Mouse (Mus musculus) lung, postnatal 36 days (tissue): ENCODE measurements at regions not wholly inside any gene's neighbourhood (a gene's known extent, or its start where the extent isn't known, plus 50 kb on each side); places are given as distances from the start of the nearest gene placed in this dataset.
"Not testable (repeated sequence)": the region's sequence is repeated elsewhere in the genome, so short reads cannot be mapped to it uniquely, and the experiment has no call there.

Experiments used
- DNase-seq: peaks from one replicate; pipeline ENCODE4 v3.0.0; 2022; ENCODE audit warnings: mixed read lengths

DNA sequence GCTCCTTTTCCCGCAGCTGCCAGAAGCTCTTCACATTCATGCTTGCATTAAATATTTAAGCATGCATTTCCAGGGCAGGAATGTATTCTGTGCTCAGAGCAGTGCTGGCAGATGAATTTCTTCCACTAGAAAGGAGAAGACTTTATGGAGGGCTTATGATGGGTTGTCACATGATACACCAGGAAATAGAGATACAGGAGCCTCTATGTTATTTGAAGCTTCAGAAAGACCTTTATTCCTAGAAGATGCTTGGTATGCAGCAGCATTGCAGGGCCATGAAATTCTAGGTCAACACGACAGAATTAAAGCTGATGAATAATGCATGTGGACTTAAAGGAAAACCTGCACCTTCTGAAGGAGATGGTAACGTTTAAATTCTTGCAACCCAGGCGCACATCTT is 212.1 kb downstream of the Adgrg6 start:
- DNase-seq: no peak

DNA sequence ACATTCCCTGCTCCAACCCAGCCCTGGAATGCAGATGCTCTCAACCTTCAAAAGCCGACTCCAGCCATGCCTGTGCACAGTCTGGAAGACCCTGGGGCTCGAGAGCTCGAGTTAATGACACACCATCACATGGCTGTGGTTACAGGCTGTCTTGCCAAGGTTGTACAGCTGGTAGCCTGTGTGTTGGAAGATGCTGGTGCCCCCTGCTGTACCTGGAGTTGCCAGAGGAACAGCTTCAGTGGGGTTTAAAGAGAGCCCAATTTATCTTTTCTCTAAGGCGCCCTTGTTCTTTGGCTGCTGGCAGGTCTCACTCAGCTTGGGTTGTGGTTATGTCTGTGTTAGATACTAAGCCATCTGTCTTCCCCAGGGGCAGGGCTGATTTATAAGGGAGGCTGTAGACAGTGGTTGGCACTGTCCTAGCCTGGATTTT is 212.8 kb downstream of the Adgrg6 start:
- DNase-seq: no peak

DNA sequence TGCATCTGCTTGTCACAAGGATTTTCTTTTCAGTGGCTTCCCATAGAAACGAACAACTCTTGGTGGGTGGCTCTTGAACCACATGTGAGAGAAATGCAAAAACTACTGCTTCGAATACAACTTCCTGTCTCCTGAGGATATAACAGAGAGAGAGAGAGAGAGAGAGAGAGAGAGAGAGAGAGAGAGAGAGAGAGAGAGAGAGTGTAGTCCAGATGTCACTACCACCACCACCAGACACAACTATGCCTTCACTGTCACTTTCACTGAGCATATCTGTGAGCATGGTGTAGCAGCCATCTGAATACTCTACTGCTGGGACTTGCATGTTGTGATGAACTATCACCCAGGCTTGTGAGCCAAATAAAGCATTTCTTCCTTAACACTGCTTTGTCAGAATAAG is 216.6 kb downstream of the Adgrg6 start:
- no peak for DNase-seq

DNA sequence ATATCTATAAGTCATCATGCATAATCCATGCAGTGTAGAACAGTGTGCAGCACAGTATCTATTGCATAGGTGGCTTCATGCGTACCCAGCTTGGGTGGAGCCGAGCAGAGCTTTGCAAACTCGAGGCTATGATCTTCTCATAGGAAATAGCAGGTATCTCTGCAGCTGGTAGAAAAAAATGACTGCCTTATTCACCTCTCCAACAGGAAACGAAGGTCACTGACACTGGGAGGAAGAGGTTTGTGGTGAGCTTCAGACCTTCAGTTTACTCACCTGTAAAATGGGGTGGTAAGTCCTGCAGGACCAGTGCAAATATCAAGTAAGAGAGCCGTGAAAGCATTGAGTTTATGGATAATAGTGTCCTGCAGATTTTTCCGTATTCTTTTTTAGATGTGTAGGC is 219.2 kb downstream of the Adgrg6 start:
- no peak for DNase-seq

DNA sequence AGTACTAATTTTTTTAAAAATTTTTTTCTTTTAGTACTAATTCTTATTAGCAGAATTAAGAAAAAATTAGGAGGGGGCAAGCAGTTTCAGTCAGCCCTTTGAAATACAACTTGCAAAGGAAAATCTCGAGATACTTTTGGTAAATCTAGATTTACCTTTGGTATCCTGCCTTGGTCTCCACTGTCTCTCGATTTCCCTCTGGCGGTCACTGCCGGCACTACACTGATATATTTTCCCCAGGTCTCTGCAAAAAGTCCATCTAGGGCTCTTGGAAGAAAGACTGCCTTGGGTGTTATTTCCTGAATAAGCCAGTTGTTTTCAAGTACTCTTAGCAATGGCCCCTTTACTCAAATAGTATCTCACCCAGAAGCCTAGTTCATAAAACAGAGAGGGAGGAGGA is 224.0 kb downstream of the Adgrg6 start:
- DNase-seq: peak; percentile 83

DNA sequence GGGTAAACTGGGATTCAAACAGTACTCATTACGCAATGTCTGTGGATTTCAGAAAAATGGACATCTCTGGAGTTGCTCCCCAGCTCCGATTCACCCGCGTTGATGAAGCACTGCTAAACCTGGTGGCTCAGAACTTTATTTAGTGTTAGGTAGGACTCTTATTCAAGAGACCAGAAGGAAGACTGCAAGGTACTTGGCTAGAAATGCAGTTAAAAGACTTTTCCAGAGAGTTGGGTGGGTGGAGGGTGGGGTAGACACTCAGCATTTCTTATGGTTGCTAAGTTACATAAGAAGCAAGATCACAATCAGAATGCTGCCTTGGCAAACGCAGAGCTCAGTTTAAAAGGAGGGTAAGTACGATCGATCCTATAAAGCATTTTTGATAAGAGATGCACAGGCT is 230.2 kb downstream of the Adgrg6 start:
- DNase-seq: no peak

DNA sequence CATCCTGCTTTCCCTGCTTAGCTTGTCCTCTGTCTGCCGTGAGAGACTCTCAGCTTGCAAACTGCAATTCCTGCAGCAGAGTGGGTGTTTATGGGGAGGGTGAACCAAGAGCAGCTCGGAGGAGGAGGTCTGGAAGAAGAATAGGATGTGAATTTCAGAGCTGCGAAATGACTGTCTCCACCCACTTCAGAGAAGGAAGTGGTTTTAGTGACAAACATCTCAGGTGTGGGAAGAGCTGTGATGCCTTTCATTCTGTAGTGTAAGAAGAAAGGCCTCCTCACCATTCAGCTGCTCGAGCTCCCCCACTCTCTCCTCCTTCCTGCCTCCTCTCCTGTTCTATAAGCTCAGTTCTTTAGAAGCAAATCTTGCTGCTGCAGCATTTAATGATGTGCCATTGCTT is 230.9 kb downstream of the Adgrg6 start:
- DNase-seq: no peak

DNA sequence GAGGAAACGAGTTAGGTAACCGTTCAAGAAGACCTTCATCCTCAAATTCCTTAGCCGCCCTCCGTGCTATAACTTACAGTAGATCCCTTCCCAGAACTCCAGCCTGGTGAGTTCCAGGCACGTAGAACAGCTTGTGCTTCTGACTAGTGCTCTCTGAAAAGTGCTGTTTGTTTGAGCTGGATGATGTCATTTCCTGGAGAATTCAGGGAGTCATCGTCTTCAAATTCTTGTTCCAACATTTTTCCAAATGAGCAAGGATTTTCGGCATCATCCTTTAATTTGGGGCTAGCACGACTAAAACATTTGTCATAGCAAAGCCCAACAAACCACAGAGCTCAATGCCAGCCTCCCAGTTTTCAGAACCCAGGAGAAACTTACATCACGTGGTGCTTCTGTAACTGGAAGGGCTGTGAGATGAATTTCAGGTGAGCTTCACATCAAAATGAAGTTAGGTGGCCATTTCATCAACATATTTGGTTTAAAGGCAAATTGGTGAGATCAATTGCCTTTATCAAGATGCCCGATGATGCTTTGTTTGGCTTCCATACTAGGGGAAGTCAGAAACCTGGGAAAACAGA is 231.4 kb downstream of the Adgrg6 start:
- DNase-seq: no peak

DNA sequence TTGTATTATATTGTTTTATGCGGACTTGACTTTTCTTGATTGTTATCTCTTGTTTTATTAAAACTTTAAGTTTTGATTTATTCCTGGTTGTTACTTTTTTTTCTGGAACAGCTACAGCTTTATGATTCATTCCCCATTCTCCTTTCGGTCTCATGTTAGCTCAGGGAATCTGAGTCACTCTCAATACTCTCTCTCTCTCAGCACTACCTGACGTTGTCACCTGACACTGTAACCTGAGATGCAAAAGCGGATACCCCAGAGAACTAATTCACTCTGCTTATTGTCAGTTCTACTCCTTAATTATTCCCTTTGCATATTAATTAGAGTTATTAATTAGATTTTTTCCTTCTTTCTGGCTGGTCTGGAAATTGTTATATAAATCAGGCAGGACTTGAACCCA is 232.5 kb downstream of the Adgrg6 start:
- no peak for DNase-seq

DNA sequence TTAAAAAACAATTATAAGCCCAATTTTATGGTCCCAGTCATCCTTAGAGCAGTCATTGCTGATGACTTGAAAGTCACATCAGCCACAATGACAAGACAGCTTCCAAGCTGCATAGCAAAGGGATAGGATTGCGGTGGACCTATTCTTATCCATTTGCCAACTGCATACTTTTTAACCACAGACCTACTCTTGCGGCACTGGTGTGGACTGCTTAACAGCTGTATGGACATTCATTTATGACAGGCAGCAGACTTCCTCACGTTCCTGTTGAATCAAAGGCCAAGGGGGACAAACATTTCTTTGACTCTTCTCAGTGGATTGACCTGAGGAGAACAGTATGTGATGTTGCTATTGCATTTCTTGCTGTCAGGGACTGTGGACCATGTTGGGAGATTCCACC is 233.5 kb downstream of the Adgrg6 start:
- DNase-seq: no peak

DNA sequence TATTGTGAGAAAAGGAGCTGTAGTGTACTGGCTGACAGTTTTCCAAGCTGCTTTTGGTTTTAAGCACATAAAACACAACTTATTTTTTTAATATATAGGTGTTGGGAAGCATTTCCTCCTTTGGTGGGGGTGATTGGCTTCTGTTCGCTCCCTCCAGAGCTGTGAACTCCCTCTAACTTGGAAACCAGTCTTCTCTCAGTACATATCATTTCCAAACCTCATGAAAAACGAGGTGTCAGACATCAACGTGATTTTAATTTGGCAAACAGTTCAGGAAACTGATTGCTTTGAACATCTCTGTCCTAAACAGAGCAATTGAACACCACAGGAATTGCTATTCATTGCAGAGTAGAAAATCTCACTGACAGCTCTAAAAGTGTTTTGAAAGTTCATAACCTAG is 238.6 kb downstream of the Adgrg6 start:
- peak; percentile 25 for DNase-seq

DNA sequence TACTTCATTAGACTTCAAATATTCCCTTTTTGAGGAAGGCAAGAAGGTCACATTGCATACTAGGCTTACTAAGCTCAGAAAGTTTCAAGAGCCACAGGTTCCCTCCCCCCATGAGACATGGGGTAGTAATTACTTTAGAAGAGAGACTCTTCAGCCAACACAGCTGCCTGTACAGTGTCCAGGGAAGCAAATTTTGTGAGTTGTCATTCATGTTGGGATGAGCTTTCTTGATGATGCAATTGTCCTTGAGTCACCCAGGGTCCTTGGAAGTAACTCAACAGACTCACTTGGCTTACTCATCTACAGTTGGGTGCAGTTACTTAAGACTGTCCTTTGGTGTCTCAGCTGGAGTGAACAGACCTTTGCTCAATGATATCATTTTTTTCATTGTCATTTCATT is 242.0 kb downstream of the Adgrg6 start:
- DNase-seq: peak; percentile 37

DNA sequence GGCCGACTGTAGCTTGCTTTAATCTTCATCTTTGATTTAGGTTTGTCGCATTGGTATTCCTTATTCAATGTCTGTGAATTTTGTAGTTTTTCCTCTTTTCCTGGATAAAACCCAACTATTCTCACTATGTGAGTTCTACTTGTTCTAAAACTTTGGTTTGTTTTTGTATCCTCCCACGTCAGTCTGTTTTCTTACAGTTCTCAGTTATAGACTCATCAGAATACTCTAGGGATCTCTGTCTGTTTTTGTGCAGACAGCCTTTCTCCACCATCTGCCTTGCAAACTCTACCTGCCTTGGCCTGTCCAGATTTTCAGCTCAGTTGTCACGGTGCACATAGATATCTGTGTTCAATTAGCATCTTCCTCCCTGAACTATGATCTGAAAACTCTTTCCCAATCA is 249.3 kb downstream of the Adgrg6 start:
- no peak for DNase-seq

DNA sequence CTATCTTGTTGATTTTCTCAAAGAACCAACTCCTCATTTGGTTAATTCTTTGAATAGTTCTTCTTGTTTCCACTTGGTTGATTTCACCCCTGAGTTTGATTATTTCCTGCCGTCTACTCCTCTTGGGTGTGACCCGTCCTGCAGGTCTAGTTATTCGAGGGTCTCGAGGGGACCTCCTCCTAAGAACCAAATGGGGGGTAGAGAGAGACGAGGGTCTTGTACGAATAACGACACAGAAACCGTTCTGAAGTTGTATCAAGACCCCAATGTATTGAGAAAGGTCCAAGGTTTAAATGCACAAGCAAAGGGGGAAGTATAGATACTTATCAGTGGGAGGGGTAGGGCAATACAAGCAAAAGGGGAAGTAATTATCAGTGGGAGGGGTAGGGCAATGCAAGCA is 252.8 kb downstream of the Adgrg6 start:
- not testable (repeated sequence) for DNase-seq

DNA sequence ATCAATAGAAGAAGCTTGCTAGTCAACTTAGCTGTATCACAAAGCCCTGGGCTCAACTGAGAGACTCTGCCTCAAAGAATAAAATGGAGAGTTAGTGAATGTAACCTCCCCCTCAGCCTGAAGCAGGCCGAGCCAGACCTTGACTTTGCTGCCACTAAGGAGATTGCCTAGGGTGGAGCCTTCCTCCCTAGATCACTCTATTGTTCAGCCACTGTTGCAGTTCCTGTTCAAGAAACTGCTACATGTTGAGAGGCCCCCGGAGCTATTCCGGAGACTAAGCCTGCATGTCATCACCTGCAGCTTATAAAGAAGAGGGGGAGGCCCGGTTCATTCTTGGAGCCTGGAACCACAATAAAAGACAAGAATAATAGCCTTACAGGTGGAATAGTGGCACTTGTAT is 257.9 kb downstream of the Adgrg6 start:
- no peak for DNase-seq

DNA sequence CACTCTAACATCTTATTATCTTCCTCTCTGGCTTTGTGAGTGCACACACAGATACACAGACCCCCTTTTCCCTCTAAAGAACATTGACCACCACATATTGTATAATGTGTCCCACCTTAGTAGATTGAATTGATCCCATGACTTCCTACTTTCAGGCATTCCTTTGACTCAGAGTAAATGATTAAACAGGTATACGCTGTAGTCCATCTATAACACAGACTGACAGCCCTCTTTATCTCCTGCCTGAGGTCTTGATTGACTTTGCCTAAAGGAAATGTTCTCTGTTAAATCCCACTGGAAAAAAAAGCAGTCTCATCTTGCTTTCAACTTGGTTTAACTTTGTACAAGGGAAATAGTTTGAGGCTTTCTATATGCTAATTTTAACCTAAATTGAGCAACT is 268.8 kb downstream of the Adgrg6 start:
- DNase-seq: no peak

DNA sequence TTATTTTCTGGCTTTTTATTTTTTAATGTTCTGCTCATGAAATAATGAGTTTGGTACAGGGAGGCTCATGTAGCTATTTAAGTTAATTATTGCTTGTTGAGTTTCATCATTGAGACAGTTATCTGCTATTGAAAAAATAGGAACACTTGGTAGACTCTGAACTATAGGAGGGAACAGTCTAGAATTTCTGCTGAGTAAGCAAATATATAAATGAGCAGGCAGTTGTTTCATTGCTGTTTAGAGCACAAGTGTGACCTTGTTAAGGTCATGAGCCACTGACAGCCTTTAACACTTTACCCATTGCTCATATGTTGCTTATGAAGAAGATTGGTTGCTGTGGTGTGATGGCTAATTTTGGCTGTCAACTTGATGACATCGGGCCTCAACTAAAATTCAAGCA is 270.0 kb downstream of the Adgrg6 start:
- no peak for DNase-seq

DNA sequence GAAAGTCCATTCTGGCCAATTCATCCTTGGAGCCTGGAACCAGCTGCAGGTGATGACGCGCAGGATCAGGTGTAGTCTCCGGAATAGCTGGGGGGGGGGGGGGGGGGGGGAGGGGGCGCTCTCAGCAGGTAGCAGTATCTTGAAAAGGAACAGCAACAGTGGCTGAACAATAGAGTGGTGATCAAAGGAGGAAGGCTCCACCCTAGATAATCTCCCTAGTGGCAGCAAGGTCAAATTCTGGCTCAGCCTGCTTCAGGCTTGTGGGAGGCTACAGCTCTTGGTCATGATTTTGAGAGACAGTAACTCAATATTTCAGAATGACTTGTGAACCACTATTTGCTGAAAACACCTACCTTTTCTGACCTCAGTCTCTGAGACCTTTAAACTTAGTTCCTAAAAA is 275.5 kb downstream of the Adgrg6 start:
- DNase-seq: no peak

DNA sequence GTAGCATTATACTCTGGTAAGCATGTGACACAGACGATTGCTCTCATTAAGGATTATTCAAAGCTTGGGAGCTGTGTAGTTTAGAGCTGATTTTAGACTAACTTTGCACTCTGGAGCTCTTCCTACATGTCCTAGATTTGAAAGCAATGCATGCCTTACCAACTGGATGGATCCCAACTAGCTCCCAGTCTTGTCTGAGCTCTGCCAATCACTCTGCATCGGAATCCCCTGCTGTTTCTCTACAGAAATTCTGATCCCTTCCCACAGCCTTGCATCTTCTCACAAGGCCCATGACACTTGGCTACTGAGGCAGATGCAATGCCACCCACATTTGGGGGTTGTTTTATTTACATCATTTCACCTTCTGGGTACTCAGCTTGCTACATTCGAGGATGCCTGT is 277.8 kb downstream of the Adgrg6 start:
- no peak for DNase-seq

DNA sequence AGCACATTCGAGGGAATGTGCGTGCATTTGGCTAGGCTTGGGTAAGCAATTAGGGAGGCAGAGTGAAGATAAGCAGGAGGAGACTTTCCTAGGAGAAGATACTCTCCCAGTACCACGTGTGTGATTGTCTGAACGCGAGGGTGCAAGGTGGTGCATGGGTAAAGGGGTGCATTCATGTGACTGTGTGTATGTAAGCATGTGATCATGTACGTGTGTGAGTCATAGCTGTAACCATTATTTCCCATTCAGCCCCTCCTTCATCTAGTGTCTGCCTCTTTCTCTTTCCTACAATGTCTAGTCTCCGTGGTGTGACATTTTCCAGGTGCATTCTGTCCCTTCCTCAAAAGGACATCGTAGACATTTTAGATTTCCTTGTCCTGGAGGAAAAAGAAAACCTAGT is 273.8 kb downstream of the Hivep2 start:
- no peak for DNase-seq

DNA sequence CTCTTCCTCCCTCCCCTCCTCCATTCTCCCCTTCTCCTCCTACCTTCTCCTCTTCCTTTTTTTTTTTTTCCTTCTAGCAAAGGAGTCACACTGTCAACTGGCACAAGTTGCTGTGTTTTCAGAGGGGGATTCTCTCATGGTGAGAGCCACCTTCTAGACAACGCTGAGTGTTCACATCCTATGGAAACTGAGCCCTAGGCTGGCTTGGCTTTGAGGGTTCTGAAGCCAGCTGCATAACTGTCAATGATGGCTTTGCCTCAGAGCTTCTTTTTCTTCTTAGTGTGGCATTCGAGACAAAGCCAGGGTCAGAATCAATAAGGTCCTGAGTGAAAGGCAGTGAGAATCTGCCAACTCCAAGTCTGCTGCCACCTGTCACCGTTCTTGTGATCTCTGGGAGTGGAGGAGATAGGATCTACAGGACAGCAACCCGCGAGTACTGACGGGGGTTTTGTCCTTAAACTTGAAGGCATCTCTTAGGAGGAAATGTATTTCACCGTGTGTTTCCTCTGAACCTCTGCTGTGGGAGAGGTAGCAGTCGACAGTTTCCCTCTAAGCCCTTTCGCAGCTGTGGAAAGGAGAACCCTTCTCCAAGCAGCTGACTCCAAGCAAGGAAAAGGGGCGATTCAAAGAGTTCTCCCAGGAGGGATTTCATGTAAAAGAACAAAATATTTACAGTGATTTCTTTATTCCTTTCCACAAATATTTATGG is 269.2 kb downstream of the Hivep2 start:
- DNase-seq: no peak

DNA sequence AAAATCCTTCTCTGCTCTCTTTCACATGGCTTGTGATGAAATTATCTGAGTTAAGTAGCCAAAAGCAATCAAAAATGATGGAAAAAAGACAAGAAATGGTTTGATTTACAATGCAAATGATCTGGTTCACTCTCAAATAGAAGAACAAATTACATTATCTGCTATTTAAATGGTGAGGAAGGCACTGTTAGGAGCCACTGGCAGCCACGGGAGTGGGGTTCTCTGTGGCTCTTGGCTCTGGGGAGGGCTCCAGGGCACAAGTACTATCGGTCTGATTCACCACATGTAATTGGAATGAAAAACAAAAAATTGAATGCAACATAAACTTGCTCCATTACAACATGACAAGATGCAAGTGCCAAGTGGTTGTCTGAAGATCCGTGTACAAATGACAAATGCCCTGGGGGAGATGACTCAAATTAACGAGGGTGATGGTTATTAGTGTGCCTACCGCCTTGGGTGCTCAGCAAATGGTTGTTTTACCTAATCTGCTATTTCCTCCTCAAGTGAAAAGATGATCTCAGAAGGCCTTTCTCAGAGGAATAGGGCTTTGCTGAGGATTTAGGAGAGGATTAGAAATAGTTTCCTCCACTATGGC is 268.2 kb downstream of the Hivep2 start:
- no peak for DNase-seq

DNA sequence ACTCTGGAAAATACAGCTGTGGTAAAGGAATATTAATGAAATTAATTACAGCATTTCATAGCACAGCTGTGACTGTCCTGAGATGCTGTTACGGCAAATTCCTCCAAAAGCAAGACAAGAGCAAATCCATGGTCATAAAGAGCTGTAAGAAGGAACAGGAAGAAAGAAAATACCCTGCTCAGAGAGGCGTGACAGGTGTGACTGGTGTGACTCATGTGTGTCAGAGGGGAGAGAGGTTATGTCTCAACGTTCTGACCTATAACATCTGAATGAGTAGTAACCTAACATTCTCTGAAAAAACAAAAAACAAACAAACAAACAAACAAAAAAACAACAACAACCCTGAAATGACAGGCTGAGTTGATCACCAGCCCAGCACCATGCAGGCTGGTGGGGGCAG is 267.5 kb downstream of the Hivep2 start:
- no peak for DNase-seq

DNA sequence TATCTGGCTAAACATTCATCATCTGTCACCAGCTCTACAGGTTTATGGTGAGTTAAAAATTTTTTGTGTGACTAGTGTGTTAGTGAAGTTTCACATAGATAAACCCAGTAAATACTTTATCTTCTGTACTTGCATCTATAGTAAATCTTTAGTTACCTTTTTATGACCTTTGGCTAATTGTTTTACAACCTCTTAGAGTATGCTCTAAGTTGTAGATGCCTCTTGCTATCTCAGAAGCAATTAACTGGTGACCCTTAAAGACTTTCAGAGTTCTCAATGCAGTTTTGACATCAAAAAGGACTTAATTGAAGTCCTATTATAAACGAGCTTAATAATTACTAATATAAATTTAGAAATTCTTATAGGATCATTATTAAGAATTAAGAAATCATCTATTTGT is 265.6 kb downstream of the Hivep2 start:
- DNase-seq: no peak

DNA sequence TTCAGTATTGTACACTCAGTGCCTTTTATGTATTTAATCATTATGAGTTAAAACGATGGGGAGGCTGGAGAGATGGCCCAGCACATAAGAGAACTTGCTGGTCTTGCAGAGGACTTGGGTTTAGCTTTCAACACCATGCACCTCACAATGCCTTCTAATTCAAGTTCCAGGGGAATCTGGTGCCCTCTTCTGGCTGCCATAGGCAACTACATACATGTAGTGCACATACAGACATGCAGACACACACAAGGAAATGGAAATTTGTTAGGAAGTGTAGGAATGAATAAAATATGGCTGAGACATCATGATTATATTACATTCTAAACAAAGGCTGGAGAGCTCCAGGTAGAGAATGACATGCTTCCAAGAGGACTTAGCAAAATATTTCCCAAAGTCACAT is 251.4 kb downstream of the Hivep2 start:
- DNase-seq: no peak
